Mouse (Mus musculus) CH12.LX (cell line): Measurements from ENCODE around the gene Traf5. TPM values are rescaled to one million over a fixed set of nuclear protein-coding genes. Genes with fewer than 3 reads are reported as not detected.

Experiments
- DNase-seq: peaks from one replicate; pipeline ENCODE4 v3.0.0-alpha.2; 2013; ENCODE audit errors: extremely low read depth
- H3K27ac ChIP-seq: 2 replicates; pipeline ENCODE4 v1.5.1; 2012; ENCODE audit warnings: low read depth, mild to moderate bottlenecking, control low read depth, moderate library complexity; ENCODE audit not compliant: insufficient read depth
- H3K27me3 ChIP-seq: replicated peaks from 2 replicates; pipeline ENCODE3; 2012; ENCODE audit warnings: inconsistent platforms
- H3K36me3 ChIP-seq, 2 experiments: replicated peaks in 1 of 2; 2 replicates each; pipeline versions ENCODE3 to v1.6.1; 2012; ENCODE audit warnings: inconsistent platforms in 1 of 2, low read length in 1 of 2, mild to moderate bottlenecking in 1 of 2, mixed read lengths in 1 of 2, moderate library complexity in 1 of 2; ENCODE audit not compliant: control insufficient read depth in 1 of 2, insufficient read depth in 1 of 2
- H3K4me1 ChIP-seq, 2 experiments: 2 replicates each; pipeline ENCODE4 v1.6.1; 2012; ENCODE audit warnings: inconsistent platforms in 1 of 2, moderate library complexity in 1 of 2; ENCODE audit not compliant: insufficient read depth in 2 of 2, control insufficient read depth in 1 of 2
- H3K4me2 ChIP-seq: 2 replicates; pipeline ENCODE4 v1.6.1; 2012; ENCODE audit warnings: low read depth, mild to moderate bottlenecking, control low read depth; ENCODE audit not compliant: poor library complexity, insufficient read depth, severe bottlenecking
- H3K4me3 ChIP-seq, 3 experiments: fragments of 150-350 bp in 1 of 3; sonication (generic) in 1 of 3; replicated peaks in 1 of 3; 2 replicates each; pipeline versions ENCODE3 to v1.5.1; 2011 to 2012; ENCODE audit warnings: low read depth in 2 of 3, low read length in 2 of 3, mild to moderate bottlenecking in 2 of 3, moderate library complexity in 2 of 3, control low read depth in 1 of 3, improper control_type of control experiment in 1 of 3, inconsistent platforms in 1 of 3, mixed read lengths in 1 of 3; ENCODE audit not compliant: poor library complexity in 1 of 3
- H3K79me2 ChIP-seq: replicated peaks from 2 replicates; pipeline ENCODE4 v1.6.1; 2012; ENCODE audit warnings: mild to moderate bottlenecking, moderate library complexity; ENCODE audit not compliant: control insufficient read depth, poor library complexity, insufficient read depth, severe bottlenecking; ENCODE audit errors: extremely low read depth
- H3K9ac ChIP-seq: 2 replicates; pipeline ENCODE4 v1.6.1; 2012; ENCODE audit warnings: low read depth, mild to moderate bottlenecking, control low read depth, moderate library complexity; ENCODE audit not compliant: insufficient read depth
- H3K9me3 ChIP-seq: replicated peaks from 2 replicates; pipeline ENCODE3; 2012; ENCODE audit warnings: low read length, inconsistent platforms, mixed read lengths
- CHD1 ChIP-seq: IDR thresholded peaks from 2 replicates; pipeline ENCODE4 v1.6.1; 2012; ENCODE audit warnings: low read depth, low read length, improper control_type of control experiment, inconsistent platforms
- CTCF ChIP-seq, 2 experiments: IDR thresholded peaks in 1 of 2; conservative IDR thresholded peaks in 1 of 2; 2 replicates each; pipeline ENCODE4 v1.5.1; 2011 to 2012; ENCODE audit warnings: low read depth in 2 of 2, low read length in 2 of 2, improper control_type of control experiment in 1 of 2, inconsistent platforms in 1 of 2, mild to moderate bottlenecking in 1 of 2, moderate library complexity in 1 of 2
- E2F4 ChIP-seq: IDR thresholded peaks from 2 replicates; pipeline ENCODE4 v1.6.1; 2011; ENCODE audit warnings: low read depth, low read length, improper control_type of control experiment; ENCODE audit not compliant: insufficient replicate concordance
- IRF4 ChIP-seq: IDR thresholded peaks from 2 replicates; pipeline ENCODE4 v1.6.1; 2014; ENCODE audit warnings: low read depth, mild to moderate bottlenecking, inconsistent platforms, low read length, improper control_type of control experiment
- JUND ChIP-seq: conservative IDR thresholded peaks from 2 replicates; pipeline ENCODE4 v1.6.1; 2011; ENCODE audit warnings: low read depth, low read length, improper control_type of control experiment
- MAX ChIP-seq: IDR thresholded peaks from 2 replicates; pipeline ENCODE4 v1.6.1; 2011; ENCODE audit warnings: low read length, improper control_type of control experiment
- MAZ ChIP-seq: IDR thresholded peaks from 2 replicates; pipeline ENCODE4 v1.6.1; 2012; ENCODE audit warnings: low read depth, mild to moderate bottlenecking, inconsistent platforms, low read length, improper control_type of control experiment, moderate library complexity
- MXI1 ChIP-seq: IDR thresholded peaks from 2 replicates; pipeline ENCODE4 v1.6.1; 2011; ENCODE audit warnings: mild to moderate bottlenecking, low read depth, low read length, improper control_type of control experiment
- NELFE ChIP-seq: IDR thresholded peaks from 2 replicates; pipeline ENCODE4 v1.6.1; 2011; ENCODE audit warnings: low read depth, low read length, improper control_type of control experiment
- PAX5 ChIP-seq: IDR thresholded peaks from 2 replicates; pipeline ENCODE4 v1.6.1; 2012; ENCODE audit warnings: low read length, inconsistent platforms, mixed read lengths
- RAD21 ChIP-seq: IDR thresholded peaks from 2 replicates; pipeline ENCODE4 v1.6.1; 2011; ENCODE audit warnings: low read depth, mild to moderate bottlenecking, low read length, improper control_type of control experiment, moderate library complexity
- RCOR1 ChIP-seq: conservative IDR thresholded peaks from 2 replicates; pipeline ENCODE4 v1.6.1; 2012; ENCODE audit warnings: low read depth, mild to moderate bottlenecking, inconsistent platforms, low read length, improper control_type of control experiment
- SIN3A ChIP-seq: IDR thresholded peaks from 2 replicates; pipeline ENCODE4 v1.6.1; 2012; ENCODE audit warnings: low read length, improper control_type of control experiment, inconsistent platforms
- TCF12 ChIP-seq: IDR thresholded peaks from 2 replicates; pipeline ENCODE4 v1.6.1; 2014; ENCODE audit warnings: low read depth, mild to moderate bottlenecking, inconsistent platforms, low read length, improper control_type of control experiment
- USF1 ChIP-seq: IDR thresholded peaks from 2 replicates; pipeline ENCODE4 v1.6.1; 2014; ENCODE audit warnings: low read depth, mild to moderate bottlenecking, inconsistent platforms, low read length, improper control_type of control experiment
- ZKSCAN1 ChIP-seq: IDR thresholded peaks from 2 replicates; pipeline ENCODE4 v1.6.1; 2012; ENCODE audit warnings: low read depth, inconsistent platforms, low read length, improper control_type of control experiment, borderline replicate concordance
- dilution Hi-C: fragments of 300-500 bp; cut with MboI; formaldehyde crosslinking; loops from 2 replicates; pipeline ENCODE4 v1.14.3; 2020; ENCODE audit warnings: low sequenced_read_pairs; ENCODE audit not compliant: extremely low pct_unique_long_range_greater_than_20kb, extremely low pct_ligation_motif_present
- in situ Hi-C: fragments of 300-500 bp; cut with MboI; formaldehyde crosslinking; loops from 3 replicates; pipeline ENCODE4 v1.14.3; 2019; ENCODE audit warnings: low sequenced_read_pairs, low pct_ligation_motif_present, low pct_unique_long_range_greater_than_20kb, mixed read lengths
- polyA plus RNA-seq: library from polyadenylated mRNA; unstranded; fragments of >175 nt; gene quantifications from 2 replicates; pipeline ENCODE4 v1.2.1, GENCODE M21; 2012; ENCODE audit warnings: low read depth; ENCODE audit not compliant: insufficient read length
- total RNA-seq, 2 experiments: library from RNA; depleted of rRNA; stranded (reverse); fragments of 300-350 nt in 1 of 2; fragments of >200 nt in 1 of 2; gene quantifications; 2 replicates each; pipeline ENCODE4 v1.2.3; 2012 to 2014

Traf5 gene
- total and polyA plus RNA-seq, 3 experiments: 21.3 to 38.7 (median 32.3) TPM

GRCm38 (mm10) chr1:192088011-192088410 is 4.3 kb downstream of the Traf5 start:
- H3K27ac ChIP-seq: no peak overlapping the region
- H3K4me2 ChIP-seq: no peak overlapping the region
- no peak overlapping the region for H3K9ac ChIP-seq
- H3K4me3 ChIP-seq: no peak overlapping the region
- H3K27me3 ChIP-seq: no peaks in the 10 kb centered on the region
- peaks cover 0 to 28% of the 10 kb centered on the region in 2 experiments for H3K36me3 ChIP-seq
- in situ Hi-C loops: no loop called here
- H3K4me1 ChIP-seq: peaks cover 37 to 60% of the 10 kb centered on the region in 2 experiments
- DNase-seq: no peak
- TF ChIP-seq RCOR1: no peak
- TF ChIP-seq JUND: no peak
- no peak for TF ChIP-seq CTCF (conservative IDR thresholded peaks at IDR 0.05 in 1 of 2, IDR thresholded peaks at IDR 0.05 in 1 of 2; ENCODE audit: low read depth in 2 of 2, low read length in 2 of 2)
- TF ChIP-seq RAD21: no peak
- no peak for TF ChIP-seq MAZ
- TF ChIP-seq PAX5: no peak
- TF ChIP-seq SIN3A: no peak
- no peak for TF ChIP-seq MXI1
- TF ChIP-seq USF1: no peak
- TF ChIP-seq CHD1: no peak
- TF ChIP-seq E2F4: no peak
- no peak for TF ChIP-seq TCF12
- TF ChIP-seq IRF4: no peak
- no peak for TF ChIP-seq MAX
- TF ChIP-seq ZKSCAN1: no peak
- H3K9me3 ChIP-seq: no peaks in the 10 kb centered on the region
- peaks cover 10% of the 10 kb centered on the region for H3K79me2 ChIP-seq
- dilution Hi-C loops: no loop called here

- H3K4me2 ChIP-seq: peak overlapping the region; percentile 79; the same call in 1 of the 2 replicates
- no peak for DNase-seq
- no peaks in the 10 kb centered on the region for H3K27me3 ChIP-seq
- H3K4me3 ChIP-seq: peak overlapping the region in 1 of 3 experiments; percentile 38
- TF ChIP-seq TCF12 (no peak), NELFE (0 out of 2 replicates have a peak, but pooled peaks have one; percentile 18)
- H3K9me3 ChIP-seq: peaks cover 7% of the 10 kb centered on the region
- H3K9ac ChIP-seq: no peak overlapping the region
- peaks cover 4 to 37% of the 10 kb centered on the region in 2 experiments for H3K36me3 ChIP-seq
- H3K27ac ChIP-seq: peak overlapping the region; percentile 14; the same call in 1 of the 2 replicates
- in situ Hi-C loops (no loop called here), dilution Hi-C loops (no loop called here)
- H3K4me1 ChIP-seq: peaks cover 37 to 64% of the 10 kb centered on the region in 2 experiments
- H3K79me2 ChIP-seq: peaks cover 10% of the 10 kb centered on the region
Measured at GRCm38 (mm10) chr1:192087098-192087497, 5.3 kb downstream of the Traf5 start.
